Mouse (Mus musculus) liver, embryonic 14.5 days (tissue): Measurements from ENCODE around the gene Nipal4.

ENCODE experiments used
- CTCF ChIP-seq: IDR thresholded peaks from 2 replicates; pipeline ENCODE4 v1.5.1; 2016; ENCODE audit warnings: antibody characterized with exemption, low read depth, control low read depth
- EP300 ChIP-seq: IDR thresholded peaks from 2 replicates; pipeline ENCODE4 v1.6.1; 2016; ENCODE audit warnings: antibody characterized with exemption, low read depth

GRCm38 (mm10) chr11:46110156-46110944 lies 56.0 kb downstream of the Nipal4 start:
- no peak for TF ChIP-seq CTCF
- TF ChIP-seq EP300 = no peak
